Mouse (Mus musculus): Measurements from ENCODE around the gene Tmem82.
"Not testable (repeated sequence)": the region's sequence is repeated elsewhere in the genome, so short reads cannot be mapped to it uniquely, and the experiment has no call there.

Gene Tmem82

GRCm38 (mm10) chr4:141573359-141573966 is 45.0 kb downstream of the Tmem82 start:
- no peak for DNase-seq

GRCm38 (mm10) chr4:141572668-141573358 is 45.6 kb downstream of the Tmem82 start:
- DNase-seq, result no peak

- no peak for DNase-seq
Measured at GRCm38 (mm10) chr4:141571934-141572333, 46.5 kb downstream of the Tmem82 start.

GRCm38 (mm10) chr4:141571337-141571739 is 47.1 kb downstream of the Tmem82 start:
- DNase-seq, result no peak

- DNase-seq, result no peak
Measured at GRCm38 (mm10) chr4:141570821-141571220, 47.6 kb downstream of the Tmem82 start.

- no peak for DNase-seq
Measured at GRCm38 (mm10) chr4:141570004-141570403, 48.4 kb downstream of the Tmem82 start.

GRCm38 (mm10) chr4:141568966-141569365 is 49.5 kb downstream of the Tmem82 start:
- DNase-seq, result no peak

GRCm38 (mm10) chr4:141567174-141567573 is 51.3 kb downstream of the Tmem82 start:
- DNase-seq, result not testable (repeated sequence)

- no peak for DNase-seq
Measured at GRCm38 (mm10) chr4:141566187-141566586, 52.2 kb downstream of the Tmem82 start.

GRCm38 (mm10) chr4:141565325-141565724 is 53.1 kb downstream of the Tmem82 start:
- no peak for DNase-seq

- no peak for DNase-seq
Measured at GRCm38 (mm10) chr4:141564660-141565059, 53.8 kb downstream of the Tmem82 start.

- DNase-seq, result no peak
Measured at GRCm38 (mm10) chr4:141564209-141564608, 54.2 kb downstream of the Tmem82 start.

Data from embryo, embryonic 11 days (tissue).